Mouse (Mus musculus) midbrain, embryonic 12.5 days (tissue): ENCODE results near the gene Mylk2. TPM values are rescaled to one million over a fixed set of nuclear protein-coding genes. Genes with fewer than 3 reads are reported as not detected.

ENCODE experiments used
- ATAC-seq: fragments of 200-750 bp; cut with Nextera tagmentation; 2 replicates; pipeline ENCODE4 v1.8.0; 2017; ENCODE audit warnings: low read depth, moderate TSS enrichment, moderate library complexity; ENCODE audit not compliant: low FRiP score
- H3K27ac ChIP-seq: fragments of 300-500 bp; sonication (generic); replicated peaks from 2 replicates; pipeline ENCODE4 v1.5.1; 2016; ENCODE audit warnings: mild to moderate bottlenecking
- H3K27me3 ChIP-seq: fragments of 300-500 bp; sonication (generic); 2 replicates; pipeline ENCODE4 v1.6.1; 2016; ENCODE audit warnings: mild to moderate bottlenecking
- H3K36me3 ChIP-seq: fragments of 300-500 bp; sonication (generic); 2 replicates; pipeline ENCODE4 v1.6.1; 2016
- H3K4me1 ChIP-seq: fragments of 300-500 bp; sonication (generic); 2 replicates; pipeline ENCODE4 v1.6.1; 2016
- H3K4me2 ChIP-seq: fragments of 300-500 bp; sonication (generic); replicated peaks from 2 replicates; pipeline ENCODE4 v1.6.1; 2016; ENCODE audit warnings: mild to moderate bottlenecking, moderate library complexity
- H3K4me3 ChIP-seq: fragments of 300-500 bp; sonication (generic); 2 replicates; pipeline ENCODE4 v1.5.1; 2016; ENCODE audit warnings: mild to moderate bottlenecking
- H3K9ac ChIP-seq: fragments of 300-500 bp; sonication (generic); replicated peaks from 2 replicates; pipeline ENCODE4 v1.6.1; 2016; ENCODE audit warnings: mild to moderate bottlenecking, moderate library complexity
- H3K9me3 ChIP-seq: fragments of 300-500 bp; sonication (generic); 2 replicates; pipeline ENCODE4 v1.6.1; 2016; ENCODE audit warnings: mild to moderate bottlenecking
- whole genome bisulfite sequencing: fragments of 180-500 bp; shearing (Covaris S2); methylation state at CpG from one replicate; pipeline ENCODE4 v1.1.7; 2016; 5-methylcytosine and 5-hydroxymethylcytosine counted together
- polyA plus RNA-seq: library from polyadenylated mRNA; unstranded; fragments of >200 nt; fragmentation: Nextera tagmentation; extraction: Ambion mirVana; gene quantifications from 2 replicates; pipeline ENCODE4 v1.2.1, GENCODE M21; 2016

Gene Mylk2
- polyA plus RNA-seq = not detected in 2 replicates

DNA sequence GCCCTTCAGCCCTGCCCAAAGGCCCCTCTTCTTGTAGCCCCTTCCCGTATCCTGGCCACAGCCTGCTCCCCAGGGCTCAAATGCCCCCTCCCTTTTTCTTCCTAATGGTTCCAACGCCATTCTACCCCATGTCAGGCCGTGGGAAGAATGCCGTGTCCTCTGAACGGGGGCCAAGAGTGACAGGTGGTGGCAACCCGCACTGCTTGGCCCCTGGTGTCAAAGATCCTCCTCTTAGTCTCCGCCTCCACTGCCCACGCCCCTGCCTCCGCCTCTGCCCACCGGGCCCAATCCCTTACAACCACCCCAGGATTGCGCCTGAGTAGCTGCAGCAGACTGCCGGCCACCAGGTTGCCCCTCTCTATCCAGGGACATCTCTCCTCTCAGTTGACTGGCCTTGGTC, at the start of gene Mylk2:
Mylk2 (plus strand) TSS at position 322 of the 400 bp plus-strand sequence.
- Histone ChIP-seq H3K9ac (no peak within 1 kb of the TSS), H3K4me1 (peaks cover 16% of the 10 kb centered on the region; the same call in 1 of the 2 replicates), H3K4me3 (no peak within 1 kb of the TSS), H3K36me3 (no peaks in the 10 kb centered on the region), H3K27me3 (peaks cover 53% of the 10 kb centered on the region), H3K27ac (no peak within 1 kb of the TSS), H3K4me2 (no peak within 1 kb of the TSS), H3K9me3 (no peaks in the 10 kb centered on the region)
- no peak for ATAC-seq
- 28% methylated on average over 12 of the region's 12 CpGs for WGBS

DNA sequence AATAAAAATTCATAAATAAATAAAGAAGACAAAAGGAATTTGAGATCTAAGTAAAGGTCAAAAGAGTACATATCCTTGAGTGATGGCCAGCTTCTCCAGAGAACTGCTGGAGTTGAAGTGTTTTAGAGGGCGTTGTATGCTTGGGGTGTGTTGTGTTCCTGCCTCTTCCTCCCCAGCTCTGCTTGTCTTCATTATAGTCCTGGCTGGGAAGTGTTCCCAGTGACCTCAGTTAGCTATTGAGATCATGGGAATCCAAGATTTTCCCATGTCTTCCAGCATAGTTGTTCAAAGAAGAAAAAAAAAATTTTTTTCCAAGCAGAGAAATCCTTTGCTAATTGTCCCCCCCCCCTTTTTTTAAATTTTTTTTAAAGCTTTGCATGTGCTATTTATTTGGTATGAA, 49.3 kb upstream of the Mylk2 start:
- H3K9me3 ChIP-seq = no peaks in the 10 kb centered on the region
- no peak overlapping the region for H3K27ac ChIP-seq
- H3K4me2 ChIP-seq = no peak overlapping the region
- 95% methylated on average over 1 of the region's 1 CpGs for WGBS
- no peak overlapping the region for H3K9ac ChIP-seq
- ATAC-seq = no peak
- H3K4me3 ChIP-seq = no peak overlapping the region
- H3K4me1 ChIP-seq = no peaks in the 10 kb centered on the region
- peaks cover 55% of the 10 kb centered on the region for H3K36me3 ChIP-seq
- no peaks in the 10 kb centered on the region for H3K27me3 ChIP-seq

DNA sequence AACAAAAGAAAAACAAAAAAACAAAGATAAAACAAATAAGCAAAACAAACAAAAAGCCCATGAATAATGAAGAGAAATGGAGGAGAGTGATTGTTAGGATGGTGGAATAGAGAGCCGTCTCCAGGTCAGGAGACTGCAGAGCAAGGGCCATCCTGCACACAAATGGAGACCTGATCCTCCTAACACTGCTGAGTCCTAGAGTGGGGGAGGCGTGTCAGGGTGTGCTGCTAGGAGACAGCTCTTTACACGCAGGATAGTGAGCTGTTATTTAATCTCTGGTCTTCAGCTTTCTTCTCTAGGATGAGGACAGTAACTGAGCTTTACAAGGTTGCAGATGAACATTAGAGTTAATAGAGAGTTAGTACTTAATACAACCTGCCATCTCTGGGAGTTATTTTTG, 48.5 kb upstream of the Mylk2 start:
- Histone ChIP-seq H3K36me3 (peaks cover 52% of the 10 kb centered on the region), H3K9me3 (no peaks in the 10 kb centered on the region), H3K4me2 (no peak overlapping the region), H3K27me3 (no peaks in the 10 kb centered on the region), H3K27ac (no peak overlapping the region), H3K9ac (no peak overlapping the region), H3K4me1 (no peaks in the 10 kb centered on the region), H3K4me3 (no peak overlapping the region)
- ATAC-seq = no peak
- 78% methylated on average over 3 of the region's 3 CpGs for WGBS

DNA sequence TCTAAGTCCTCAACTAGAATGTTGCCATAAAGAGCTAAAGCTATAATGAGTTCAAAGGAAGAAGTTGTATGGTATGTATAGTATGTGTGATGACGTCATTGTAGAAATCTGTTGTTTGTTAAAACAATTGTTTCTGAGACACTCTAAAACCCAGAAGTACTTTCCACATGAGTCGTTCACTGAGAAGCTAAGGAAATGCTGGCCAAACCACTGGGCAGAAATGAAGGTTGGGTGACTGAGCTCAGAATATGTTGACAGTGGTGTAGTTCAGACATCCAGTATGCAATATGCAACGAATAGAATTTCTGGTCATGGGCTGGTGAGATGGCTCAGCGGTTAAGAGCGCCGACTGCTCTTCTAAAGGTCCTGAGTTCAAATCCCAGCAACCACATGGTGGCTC, 47.8 kb upstream of the Mylk2 start:
- H3K27ac ChIP-seq = no peak overlapping the region
- 95% methylated on average over 6 of the region's 6 CpGs for WGBS
- ATAC-seq = no peak
- no peaks in the 10 kb centered on the region for H3K4me1 ChIP-seq
- no peaks in the 10 kb centered on the region for H3K9me3 ChIP-seq
- no peak overlapping the region for H3K9ac ChIP-seq
- peaks cover 50% of the 10 kb centered on the region for H3K36me3 ChIP-seq
- no peak overlapping the region for H3K4me2 ChIP-seq
- H3K27me3 ChIP-seq = no peaks in the 10 kb centered on the region
- H3K4me3 ChIP-seq = no peak overlapping the region

DNA sequence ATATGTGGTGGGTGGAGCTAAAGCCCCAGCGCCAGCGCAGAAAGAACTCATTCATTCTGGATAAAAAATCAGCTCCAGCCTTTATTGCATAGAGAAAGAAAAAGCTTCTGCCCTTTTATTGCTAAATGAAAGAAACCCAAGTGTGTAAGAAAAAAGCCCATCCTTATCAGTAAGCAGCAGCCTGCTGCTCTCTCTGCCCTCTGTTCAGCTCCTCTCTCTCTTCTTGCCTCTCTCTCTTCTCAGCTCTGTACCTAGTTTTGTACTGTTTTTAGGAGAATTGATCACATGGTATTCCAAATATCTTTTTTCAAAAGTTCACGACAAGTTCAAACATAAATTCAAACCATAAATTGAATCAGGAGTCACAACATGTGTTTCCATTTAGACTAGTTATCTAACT, 32.9 kb upstream of the Mylk2 start:
- Histone ChIP-seq H3K27me3 (no peaks in the 10 kb centered on the region), H3K4me3 (no peak overlapping the region), H3K36me3 (peaks cover 77% of the 10 kb centered on the region), H3K9me3 (no peaks in the 10 kb centered on the region), H3K9ac (no peak overlapping the region), H3K4me1 (no peaks in the 10 kb centered on the region), H3K4me2 (no peak overlapping the region), H3K27ac (no peak overlapping the region)
- no peak for ATAC-seq
- 98% methylated on average over 3 of the region's 3 CpGs for WGBS

DNA sequence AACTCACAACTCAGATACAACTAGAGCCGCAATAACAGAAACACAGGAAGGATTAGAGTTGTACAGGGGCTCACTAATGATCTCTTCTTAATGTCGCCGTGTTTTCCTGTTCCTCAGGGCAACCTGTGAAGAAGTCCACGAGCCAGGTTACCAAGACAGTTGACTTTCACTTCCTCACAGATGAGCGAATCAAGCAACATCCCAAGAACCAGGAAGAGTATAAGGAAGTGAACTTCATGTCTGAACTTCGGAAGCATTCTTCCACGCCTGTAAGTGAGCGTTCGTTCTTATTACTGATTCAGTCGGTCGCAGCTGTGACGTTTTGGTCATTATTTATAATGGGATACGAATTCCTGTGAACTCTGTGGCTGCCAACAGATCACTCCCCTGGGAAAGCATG, 30.3 kb upstream of the Mylk2 start:
- Histone ChIP-seq H3K4me3 (no peak overlapping the region), H3K9me3 (no peaks in the 10 kb centered on the region), H3K27ac (no peak overlapping the region), H3K4me1 (no peaks in the 10 kb centered on the region), H3K36me3 (peaks cover 80% of the 10 kb centered on the region), H3K27me3 (no peaks in the 10 kb centered on the region), H3K9ac (no peak overlapping the region), H3K4me2 (no peak overlapping the region)
- no peak for ATAC-seq
- 94% methylated on average over 13 of the region's 13 CpGs for WGBS

DNA sequence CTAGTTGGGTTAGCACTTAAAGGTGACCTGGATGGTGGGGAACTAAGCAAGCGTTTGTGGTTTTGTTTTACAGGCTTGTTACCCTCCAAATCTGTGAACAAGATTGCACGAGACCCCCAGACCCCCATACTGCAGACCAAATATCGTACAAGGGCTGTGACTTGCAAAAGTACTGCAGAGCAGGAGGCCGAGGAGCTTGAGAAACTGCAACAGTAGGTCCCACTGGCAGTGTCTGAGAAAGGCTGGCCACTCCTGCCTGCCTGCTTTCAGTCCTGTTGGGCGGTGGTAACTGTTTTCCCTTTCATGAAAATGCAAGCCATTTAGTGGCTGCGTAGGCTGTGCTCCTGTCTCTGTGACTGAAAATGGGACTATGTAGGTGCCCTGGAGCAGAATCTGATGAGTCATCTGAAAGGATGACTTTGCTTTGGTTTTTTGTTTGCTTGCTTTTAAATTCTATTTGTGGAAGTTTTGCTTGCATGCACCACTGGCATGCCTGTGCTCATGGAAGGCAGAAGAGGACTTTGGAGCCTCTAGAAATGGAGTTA, 27.0 kb upstream of the Mylk2 start:
- H3K27me3 ChIP-seq = no peaks in the 10 kb centered on the region
- no peak overlapping the region for H3K4me3 ChIP-seq
- H3K9ac ChIP-seq = no peak overlapping the region
- H3K9me3 ChIP-seq = no peaks in the 10 kb centered on the region
- peaks cover 84% of the 10 kb centered on the region for H3K36me3 ChIP-seq
- H3K27ac ChIP-seq = no peak overlapping the region
- 90% methylated on average over 6 of the region's 6 CpGs for WGBS
- no peaks in the 10 kb centered on the region for H3K4me1 ChIP-seq
- no peak for ATAC-seq
- no peak overlapping the region for H3K4me2 ChIP-seq

DNA sequence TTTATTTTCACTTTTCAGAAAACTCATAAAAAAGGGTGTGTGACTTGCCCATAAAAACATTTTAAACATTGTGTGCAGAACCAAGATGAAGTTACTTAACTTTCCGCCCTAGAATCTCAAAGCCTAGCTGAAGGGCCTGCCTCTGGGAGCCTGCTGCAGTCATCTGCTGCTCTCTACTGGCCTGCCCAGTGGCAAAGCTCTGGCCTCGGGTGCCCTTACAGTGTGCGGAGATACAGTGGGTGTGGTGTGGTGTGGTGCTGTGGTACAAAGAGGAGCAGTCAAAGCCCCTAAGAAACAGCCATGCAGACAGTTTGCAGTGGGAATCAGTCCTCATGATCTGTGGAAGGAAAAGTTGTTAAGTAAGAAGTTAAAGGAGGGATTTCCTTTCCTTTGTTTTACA, 23.9 kb upstream of the Mylk2 start:
- Histone ChIP-seq H3K36me3 (peaks cover 82% of the 10 kb centered on the region), H3K4me3 (no peak overlapping the region)
- 88% methylated on average over 3 of the region's 3 CpGs for WGBS

DNA sequence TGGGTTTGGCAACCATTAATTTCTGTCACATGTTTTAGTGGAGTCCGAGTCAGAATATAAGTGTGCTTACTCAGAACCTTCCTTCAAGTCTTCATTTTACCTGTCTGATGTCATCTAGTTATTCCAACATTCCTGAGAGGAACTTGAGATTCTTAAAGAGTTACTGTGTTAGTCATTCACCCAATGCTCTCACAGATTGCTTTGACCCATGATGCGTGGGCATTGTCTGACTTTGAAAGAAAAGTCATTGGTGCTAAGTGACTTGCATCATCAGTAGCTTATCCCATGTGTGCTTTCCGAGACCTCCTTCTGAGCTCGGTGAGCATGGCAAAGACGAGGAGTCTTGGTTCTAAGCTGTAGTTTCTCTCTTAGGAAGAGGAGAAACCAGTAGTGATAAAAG, 22.4 kb upstream of the Mylk2 start:
- Histone ChIP-seq H3K4me2 (no peak overlapping the region), H3K36me3 (peaks cover 90% of the 10 kb centered on the region), H3K27me3 (no peaks in the 10 kb centered on the region), H3K9ac (no peak overlapping the region), H3K27ac (no peak overlapping the region), H3K4me3 (no peak overlapping the region), H3K9me3 (no peaks in the 10 kb centered on the region), H3K4me1 (no peaks in the 10 kb centered on the region)
- ATAC-seq = no peak
- 88% methylated on average over 5 of the region's 5 CpGs for WGBS

More for the DNA sequence above, 23.9 kb upstream of the Mylk2 start:
- Histone ChIP-seq H3K4me2 (no peak overlapping the region), H3K9ac (no peak overlapping the region), H3K27me3 (no peaks in the 10 kb centered on the region), H3K27ac (no peak overlapping the region), H3K9me3 (no peaks in the 10 kb centered on the region), H3K4me1 (no peaks in the 10 kb centered on the region)
- no peak for ATAC-seq

DNA sequence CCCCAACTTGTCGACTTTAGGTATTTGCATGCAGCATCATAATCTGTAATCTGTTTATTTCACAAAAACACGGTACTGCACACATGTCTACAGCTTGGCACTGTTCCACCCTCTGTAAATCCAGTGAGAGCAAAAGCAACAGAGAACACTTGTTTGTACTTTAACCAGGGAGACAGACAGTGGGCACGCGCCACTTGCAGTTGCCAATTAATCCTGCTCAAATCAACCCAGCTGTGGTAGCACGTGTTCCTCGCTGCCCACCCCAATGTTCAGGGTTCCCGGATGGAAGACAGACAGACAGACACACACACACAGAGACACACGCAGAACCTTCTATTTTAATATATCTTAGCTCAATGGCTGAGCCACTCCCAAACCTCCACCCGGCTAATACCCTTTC, 15.3 kb upstream of the Mylk2 start:
- no peak overlapping the region for H3K4me3 ChIP-seq
- peaks cover 56% of the 10 kb centered on the region for H3K36me3 ChIP-seq
- H3K27ac ChIP-seq = no peak overlapping the region
- H3K4me1 ChIP-seq = no peaks in the 10 kb centered on the region
- H3K9me3 ChIP-seq = no peaks in the 10 kb centered on the region
- H3K27me3 ChIP-seq = no peaks in the 10 kb centered on the region
- no peak for ATAC-seq
- H3K9ac ChIP-seq = no peak overlapping the region
- no peak overlapping the region for H3K4me2 ChIP-seq
- 93% methylated on average over 9 of the region's 9 CpGs for WGBS

DNA sequence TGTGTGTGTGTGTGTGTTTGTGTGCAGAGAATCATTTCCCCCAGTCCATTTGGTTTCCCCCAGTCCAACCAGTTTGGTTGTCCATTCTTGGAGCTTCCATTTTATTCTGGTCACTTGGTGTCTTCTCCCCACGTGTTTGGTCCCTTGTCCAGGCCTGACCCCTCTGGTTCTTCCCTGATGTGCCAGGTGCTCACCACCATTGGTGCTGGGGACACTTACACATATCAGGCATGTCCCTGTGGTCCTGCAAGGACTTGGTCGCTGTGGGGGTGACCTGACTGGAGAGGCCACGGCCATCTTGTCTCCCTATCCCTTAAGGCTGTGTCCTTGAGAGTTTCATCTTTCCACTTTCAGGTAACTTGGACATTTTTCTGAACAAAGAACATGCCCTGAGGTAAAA, 14.2 kb upstream of the Mylk2 start:
- H3K9me3 ChIP-seq = no peaks in the 10 kb centered on the region
- 91% methylated on average over 3 of the region's 3 CpGs for WGBS
- ATAC-seq = no peak
- H3K9ac ChIP-seq = no peak overlapping the region
- H3K36me3 ChIP-seq = peaks cover 46% of the 10 kb centered on the region
- H3K4me1 ChIP-seq = peaks cover 2% of the 10 kb centered on the region; the same call in 1 of the 2 replicates
- no peak overlapping the region for H3K27ac ChIP-seq
- 0 out of 2 replicates have a peak, but pooled peaks cover 4% of the 10 kb centered on the region for H3K27me3 ChIP-seq
- no peak overlapping the region for H3K4me2 ChIP-seq
- no peak overlapping the region for H3K4me3 ChIP-seq

DNA sequence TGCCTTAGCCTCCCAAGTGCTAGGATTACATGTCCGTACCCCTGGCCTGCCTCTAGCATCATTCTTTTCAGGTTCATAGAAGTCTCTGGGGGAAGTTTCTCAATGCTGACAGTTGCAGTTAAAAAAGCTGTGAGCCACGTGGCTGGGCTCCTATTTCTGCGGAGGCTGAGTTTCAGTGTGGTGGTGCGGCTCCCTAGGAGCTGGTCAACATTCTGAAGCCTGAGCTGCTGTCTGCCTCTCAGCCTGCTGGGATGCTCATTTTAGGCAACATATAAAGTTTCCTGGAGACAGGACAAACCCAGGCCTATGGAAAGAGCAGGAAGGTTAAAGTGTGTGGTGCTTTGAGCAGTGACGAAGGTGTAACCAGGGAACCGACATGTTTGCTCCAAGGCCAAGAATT, 12.1 kb upstream of the Mylk2 start:
- peaks cover 25% of the 10 kb centered on the region for H3K36me3 ChIP-seq
- ATAC-seq = no peak
- no peak overlapping the region for H3K27ac ChIP-seq
- H3K4me2 ChIP-seq = no peak overlapping the region
- H3K9me3 ChIP-seq = no peaks in the 10 kb centered on the region
- H3K27me3 ChIP-seq = peaks cover 6% of the 10 kb centered on the region; the same call in 1 of the 2 replicates
- no peak overlapping the region for H3K9ac ChIP-seq
- no peak overlapping the region for H3K4me3 ChIP-seq
- H3K4me1 ChIP-seq = peaks cover 10% of the 10 kb centered on the region
- 77% methylated on average over 6 of the region's 6 CpGs for WGBS

DNA sequence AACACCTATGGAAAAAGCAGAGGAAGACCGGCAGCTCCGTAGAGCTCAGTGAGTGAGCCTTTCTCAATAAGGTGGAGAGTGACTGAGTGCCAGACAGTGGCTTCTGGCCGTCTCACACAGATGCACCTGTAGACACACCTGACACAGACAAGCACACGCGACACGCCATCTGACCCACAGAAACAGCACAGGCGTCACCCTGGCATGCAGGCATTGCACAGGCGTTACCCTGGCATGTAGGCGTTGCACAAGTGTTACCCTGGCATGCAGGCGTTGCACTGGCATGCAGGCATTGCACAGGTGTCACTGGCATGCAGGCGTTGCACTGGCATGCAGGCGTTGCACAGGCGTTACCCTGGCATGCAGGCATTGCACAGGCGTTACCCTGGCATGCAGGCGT, 9.9 kb upstream of the Mylk2 start:
- Histone ChIP-seq H3K4me2 (no peak overlapping the region), H3K4me1 (peaks cover 10% of the 10 kb centered on the region), H3K36me3 (0 out of 2 replicates have a peak, but pooled peaks cover 3% of the 10 kb centered on the region), H3K9me3 (no peaks in the 10 kb centered on the region), H3K27me3 (peaks cover 11% of the 10 kb centered on the region), H3K27ac (no peak overlapping the region), H3K9ac (no peak overlapping the region), H3K4me3 (no peak overlapping the region)
- WGBS = 93% methylated on average over 15 of the region's 15 CpGs
- ATAC-seq = no peak
